Mouse (Mus musculus): ENCODE results near the gene Cfap43.

Cfap43 gene

GRCm38 (mm10) chr19:47790316-47791020 lies 128.6 kb downstream of the Cfap43 start:
- peak; percentile 10 for DNase-seq (ENCODE audit: low spot score)

DNA sequence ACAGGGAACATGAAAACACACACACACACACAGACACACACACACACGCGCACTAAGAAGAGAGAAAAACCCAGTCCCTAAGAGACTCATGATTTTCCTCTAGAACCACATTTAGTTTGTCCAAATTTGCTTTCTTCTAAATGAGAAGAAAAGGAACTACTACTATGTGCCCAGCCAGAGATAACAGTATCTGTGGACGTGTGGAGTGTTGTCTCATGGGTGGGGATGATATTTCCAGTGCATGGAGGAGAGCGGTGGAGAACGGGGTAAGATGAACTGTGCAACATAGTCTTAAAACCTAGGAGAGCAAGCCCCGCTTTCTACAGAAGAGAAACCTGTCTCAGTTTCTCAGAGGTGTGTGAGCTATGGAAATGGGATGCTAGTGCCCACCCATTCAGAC lies 135.2 kb downstream of the Cfap43 start:
- no peak for DNase-seq (ENCODE audit: low spot score)

DNA sequence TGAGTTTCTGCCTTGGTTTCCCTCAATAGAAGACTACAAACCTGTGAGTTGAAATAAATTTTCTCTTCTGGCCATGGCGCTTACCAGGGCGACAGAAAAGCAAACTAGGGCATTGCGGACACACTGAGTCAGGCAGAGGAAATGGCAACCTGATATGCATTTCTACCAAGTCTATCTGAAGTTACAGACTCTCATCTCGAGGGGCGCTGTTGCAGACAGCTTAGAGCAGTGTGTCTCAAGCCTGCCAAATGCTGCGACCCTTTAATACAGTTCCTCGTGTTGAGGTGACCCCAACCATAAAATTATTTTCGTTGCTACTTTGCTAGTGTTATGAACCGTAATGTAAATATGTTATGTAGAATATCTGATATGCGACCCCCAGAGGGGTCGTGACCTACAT lies 138.1 kb downstream of the Cfap43 start:
- no peak for DNase-seq (ENCODE audit: low spot score)

DNA sequence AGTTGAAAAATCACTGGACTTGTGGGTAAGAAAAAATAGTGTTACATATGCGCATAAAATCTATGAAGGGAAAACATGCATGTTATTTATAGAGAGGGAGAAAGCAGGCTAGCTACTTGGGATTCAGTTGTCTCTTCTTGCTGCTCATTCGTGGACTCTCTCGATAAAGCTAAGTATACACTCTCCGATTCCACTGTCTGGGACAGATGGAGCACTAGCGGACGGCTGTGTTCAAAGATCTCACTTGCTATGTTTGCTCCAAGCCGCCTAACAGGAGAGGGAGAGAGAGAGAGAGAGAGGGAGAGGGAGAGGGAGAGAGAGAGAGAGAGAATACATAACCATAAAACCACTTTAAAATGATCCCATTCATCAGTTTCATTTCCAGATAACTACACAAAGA lies 138.9 kb downstream of the Cfap43 start:
- DNase-seq (ENCODE audit: low spot score): no peak

DNA sequence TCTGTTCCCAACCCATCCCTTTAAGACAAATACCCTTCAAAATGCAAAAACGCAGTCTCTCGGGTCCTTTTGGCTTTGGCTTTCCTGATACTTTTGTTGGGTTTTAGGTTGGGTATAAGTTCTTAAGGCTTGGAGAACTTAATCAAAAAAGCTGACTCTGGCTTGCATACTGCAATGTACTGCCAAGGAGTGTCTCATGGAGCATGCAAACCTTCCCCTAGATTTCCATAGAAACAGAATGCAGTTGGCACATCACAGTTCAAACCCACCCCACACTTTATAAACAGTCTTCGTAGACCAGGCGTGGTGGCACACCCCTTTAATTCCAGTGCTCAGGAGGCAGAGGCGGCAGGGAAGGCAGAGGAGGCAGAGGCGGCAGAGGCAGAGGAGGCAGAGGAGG lies 141.2 kb downstream of the Cfap43 start:
- no peak for DNase-seq (ENCODE audit: low spot score)

GRCm38 (mm10) chr19:47755625-47756024 lies 163.5 kb downstream of the Cfap43 start:
- peak; percentile 47 for DNase-seq (ENCODE audit: low spot score)

DNA sequence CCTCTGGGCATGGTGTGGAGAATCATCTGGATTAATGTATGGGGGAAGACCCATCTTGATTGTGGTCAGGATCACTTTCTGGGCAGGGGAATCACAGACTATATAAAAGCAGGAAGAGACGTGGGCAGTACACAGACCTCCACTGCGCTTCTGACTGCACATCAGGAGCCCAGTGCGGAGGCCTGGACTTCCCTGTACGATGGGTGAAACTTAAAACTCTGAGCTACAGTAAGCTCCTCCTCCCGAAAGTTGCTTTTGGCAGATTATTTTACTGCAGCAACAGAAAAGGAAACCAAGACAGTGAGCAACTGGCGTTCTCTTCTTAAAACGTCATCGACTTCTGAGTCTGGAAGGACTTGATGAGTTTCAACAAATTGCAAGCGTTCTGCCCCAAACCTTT lies 164.2 kb downstream of the Cfap43 start:
- DNase-seq (ENCODE audit: low spot score): no peak

DNA sequence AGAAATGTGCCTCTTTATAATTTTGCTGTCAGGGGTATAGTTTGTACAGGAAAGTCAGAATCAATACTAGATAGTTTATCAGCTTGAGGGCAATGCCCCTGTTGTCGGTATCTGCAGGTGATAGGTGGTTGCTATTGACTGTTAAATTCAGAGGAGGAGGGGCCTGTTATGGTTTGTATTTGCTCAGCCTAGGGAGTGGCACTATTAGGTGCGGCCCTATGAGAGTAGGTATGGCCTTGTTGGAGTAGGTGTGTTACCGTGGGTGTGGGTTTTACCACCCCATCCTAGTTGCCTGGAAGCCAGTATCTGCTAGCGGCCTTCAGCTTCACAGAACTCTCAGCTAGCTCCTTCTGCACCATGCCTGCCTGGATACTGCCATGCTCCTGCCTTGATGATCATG lies 165.2 kb downstream of the Cfap43 start:
- DNase-seq (ENCODE audit: low spot score): no peak

GRCm38 (mm10) chr19:47752456-47752855 lies 166.6 kb downstream of the Cfap43 start:
- DNase-seq (ENCODE audit: low spot score): no peak

DNA sequence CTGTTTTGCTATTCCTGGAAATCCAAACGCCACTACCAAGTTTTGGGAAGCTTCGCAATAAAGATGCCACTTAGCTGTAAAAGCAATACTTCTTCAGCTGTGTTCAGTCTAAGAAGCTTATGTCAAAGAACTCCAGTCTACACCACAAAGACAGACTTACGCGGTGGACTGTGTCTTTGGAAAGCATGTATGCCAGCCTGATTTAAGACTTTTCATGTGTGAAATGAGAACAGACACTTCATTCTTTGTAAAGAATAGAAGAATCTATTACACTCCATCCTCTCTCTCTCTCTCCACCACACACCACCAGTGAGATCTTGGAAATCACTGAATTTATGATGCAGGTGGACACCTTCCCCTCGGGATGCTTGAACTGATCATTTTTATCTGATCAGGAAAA lies 168.7 kb downstream of the Cfap43 start:
- DNase-seq (ENCODE audit: low spot score): no peak

DNA sequence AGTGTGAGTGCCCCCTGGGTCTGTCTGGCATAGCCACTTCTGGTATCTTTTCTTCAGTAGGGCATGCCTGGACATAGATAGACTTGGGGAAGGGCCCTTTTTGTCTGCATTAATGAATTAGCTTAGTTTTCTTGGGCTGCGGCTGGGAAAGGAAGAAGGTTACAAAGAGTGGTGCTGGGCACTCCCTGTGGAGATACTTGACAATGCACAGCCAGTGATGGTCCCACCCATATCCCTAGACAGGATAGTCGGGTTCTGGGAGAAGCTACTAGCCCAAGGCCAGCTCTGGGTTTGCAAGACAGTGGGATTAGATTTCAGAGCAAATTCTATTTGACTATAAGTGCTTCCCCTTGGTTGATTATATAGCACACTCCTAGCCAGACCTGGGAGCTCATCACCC lies 170.1 kb downstream of the Cfap43 start:
- no peak for DNase-seq (ENCODE audit: low spot score)

DNA sequence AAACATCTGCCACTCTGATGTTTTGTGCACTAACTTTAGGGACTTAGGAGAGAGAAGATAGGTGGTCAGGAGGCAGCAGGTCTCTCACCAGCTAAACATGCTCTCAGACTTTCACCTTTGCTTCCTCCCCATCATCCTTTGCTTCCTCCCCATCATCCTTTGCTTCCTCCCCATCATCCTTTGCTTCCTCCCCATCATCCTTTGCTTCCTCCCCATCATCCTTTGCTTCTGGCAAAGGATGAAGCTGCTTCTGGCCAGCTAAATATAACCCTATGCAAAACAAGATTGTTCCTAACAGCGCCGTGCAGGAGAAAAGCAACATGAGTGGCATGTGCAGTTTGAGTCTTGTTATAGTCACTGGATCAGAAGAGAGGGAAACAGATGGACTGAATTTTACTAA lies 172.0 kb downstream of the Cfap43 start:
- DNase-seq (ENCODE audit: low spot score): no peak

GRCm38 (mm10) chr19:47731931-47732330 lies 187.2 kb downstream of the Cfap43 start:
- peak; percentile 91 for DNase-seq (ENCODE audit: low spot score)

- peak; percentile 99 for DNase-seq (ENCODE audit: low spot score)
These were observed 187.8 kb downstream of the Cfap43 start, which contains the start of gene Sfr1 for GRCm38 (mm10) chr19:47731071-47731881. Gene Sfr1 (plus strand): TSS chr19:47731682.

GRCm38 (mm10) chr19:47730691-47731070 lies 188.4 kb downstream of the Cfap43 start:
- peak; percentile 76 for DNase-seq (ENCODE audit: low spot score)

GRCm38 (mm10) chr19:47725643-47726140 lies 193.4 kb downstream of the Cfap43 start:
- no peak for DNase-seq (ENCODE audit: low spot score)

GRCm38 (mm10) chr19:47724903-47725302 lies 194.2 kb downstream of the Cfap43 start:
- DNase-seq (ENCODE audit: low spot score): no peak

DNA sequence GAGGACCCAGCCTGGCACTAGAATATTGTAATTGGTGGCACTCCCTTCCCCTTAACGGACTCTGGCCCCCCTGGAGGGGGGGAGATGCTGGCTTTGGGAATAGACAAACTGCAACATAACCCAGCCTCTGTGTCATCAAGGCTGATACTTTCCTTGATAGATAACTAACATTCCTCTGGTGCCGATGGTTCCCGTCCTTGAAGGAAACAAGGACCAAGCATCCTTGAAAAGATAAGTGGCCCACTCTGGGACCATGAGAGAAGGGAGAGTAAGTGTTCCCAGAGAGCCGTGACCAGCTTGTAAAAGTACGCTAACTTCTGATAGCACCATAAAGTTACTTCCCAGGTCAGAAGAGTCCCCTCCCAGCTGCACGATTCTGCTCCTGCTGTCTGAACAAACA lies 196.6 kb downstream of the Cfap43 start:
- no peak for DNase-seq (ENCODE audit: low spot score)

DNA sequence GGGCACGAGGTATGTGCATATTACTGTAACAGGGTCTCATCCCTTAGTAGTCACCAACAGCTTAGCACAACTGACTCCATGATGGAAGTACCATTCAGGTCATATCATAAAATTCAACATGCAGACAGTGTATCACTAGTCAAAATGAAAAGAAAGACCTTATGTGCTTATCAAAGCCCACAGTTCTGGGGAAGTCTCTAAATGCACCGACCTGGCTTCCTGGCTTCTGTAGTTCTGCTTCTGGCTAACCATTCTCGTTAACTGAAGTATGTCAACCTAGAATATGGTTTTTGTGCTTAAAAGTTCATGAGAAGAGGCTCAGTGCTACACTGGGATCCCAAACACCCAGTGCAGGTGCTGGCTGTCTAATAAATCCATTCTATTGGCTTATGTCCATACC lies 199.9 kb downstream of the Cfap43 start:
- DNase-seq (ENCODE audit: low spot score): no peak

- DNase-seq (ENCODE audit: low spot score): no peak
These were observed 202.9 kb downstream of the Cfap43 start for GRCm38 (mm10) chr19:47716144-47716543.

- DNase-seq (ENCODE audit: low spot score): peak; percentile 58
These were observed 205.6 kb downstream of the Cfap43 start for GRCm38 (mm10) chr19:47713457-47713856.

- DNase-seq (ENCODE audit: low spot score): no peak
These were observed 208.7 kb downstream of the Cfap43 start for GRCm38 (mm10) chr19:47710376-47710775.

DNA sequence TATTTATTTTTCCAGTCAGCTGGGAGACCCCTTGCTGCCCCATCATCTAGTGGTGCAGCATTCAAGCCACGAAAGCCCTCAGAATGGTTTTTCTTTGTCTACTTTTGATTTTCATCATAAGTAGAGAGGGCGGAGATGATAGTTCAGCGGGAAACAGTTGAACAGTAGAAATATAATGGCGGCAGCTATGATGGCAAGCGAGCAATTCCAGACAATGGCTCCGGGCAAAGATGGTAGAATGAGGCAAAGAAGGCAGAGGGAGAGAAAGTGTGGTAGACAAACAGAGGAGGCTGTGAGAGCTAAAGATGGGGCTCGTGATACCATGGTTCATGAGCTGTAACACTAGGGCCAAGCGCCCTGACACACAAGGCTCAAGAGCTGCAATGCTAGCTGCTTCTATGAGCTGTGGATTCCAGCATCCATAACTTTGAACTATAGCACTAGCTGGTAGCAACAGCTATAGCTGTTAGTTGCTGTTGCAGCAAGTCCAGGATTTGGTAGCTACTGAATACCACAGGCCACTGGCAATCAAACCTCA lies 213.2 kb downstream of the Cfap43 start:
- DNase-seq (ENCODE audit: low spot score): no peak

Data from testis, postnatal 10 days (tissue).